Mouse (Mus musculus) adrenal gland, postnatal 10 days (tissue): Measurements from ENCODE around the gene Ncoa1. TPM values are rescaled to one million over a fixed set of nuclear protein-coding genes. Genes with fewer than 3 reads are reported as not detected.
"Not testable (repeated sequence)": the region's sequence is repeated elsewhere in the genome, so short reads cannot be mapped to it uniquely, and the experiment has no call there.

Source experiments
- DNase-seq: peaks from one replicate; pipeline ENCODE4 v3.0.0; 2021; ENCODE audit warnings: mixed read lengths
- total RNA-seq, 2 experiments: library from RNA; stranded (reverse); gene quantifications; 2 replicates each; pipeline ENCODE4 v1.2.3; 2021

The Ncoa1 gene
- total RNA-seq, 2 experiments from 2014 or later, result 30.2 to 36.4 TPM

GRCm38 (mm10) chr12:4476291-4476831 is 621 bp downstream of the Ncoa1 start:
- peak; percentile 67 for DNase-seq

DNA sequence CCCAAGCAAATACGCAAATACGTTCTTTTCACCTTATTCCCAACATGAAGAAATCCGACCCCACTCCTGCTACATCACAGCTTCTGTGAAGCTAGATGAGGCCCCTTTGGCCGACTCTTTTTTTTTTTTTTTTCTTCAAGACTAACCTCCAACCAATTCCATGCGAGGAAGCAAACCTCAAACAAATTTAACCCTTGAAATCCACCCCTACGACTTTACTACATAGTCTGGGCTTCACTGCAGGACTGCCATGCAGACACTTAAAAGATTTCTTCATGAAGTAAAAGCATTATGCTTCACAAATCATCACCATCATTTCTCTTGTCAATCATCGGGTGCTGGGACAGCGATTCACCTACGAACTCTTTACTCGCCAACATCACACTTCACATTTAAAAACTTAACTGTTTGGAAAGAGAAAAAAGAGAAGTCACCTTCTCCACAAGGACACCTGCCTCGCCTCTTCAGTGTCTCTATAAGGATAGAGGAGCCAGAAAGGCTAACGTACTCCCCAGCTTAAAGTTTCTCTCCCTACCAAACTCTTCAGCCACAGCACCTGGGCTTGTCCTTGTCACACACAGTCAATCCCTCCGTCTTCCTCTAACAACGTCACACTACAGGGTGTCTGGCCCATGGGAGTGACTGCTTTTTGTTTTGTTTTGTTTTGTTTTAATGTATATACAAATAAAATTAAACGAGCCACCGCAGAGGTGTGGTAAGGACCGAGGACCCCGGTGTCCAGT is 1.6 kb downstream of the Ncoa1 start:
- no peak for DNase-seq

DNA sequence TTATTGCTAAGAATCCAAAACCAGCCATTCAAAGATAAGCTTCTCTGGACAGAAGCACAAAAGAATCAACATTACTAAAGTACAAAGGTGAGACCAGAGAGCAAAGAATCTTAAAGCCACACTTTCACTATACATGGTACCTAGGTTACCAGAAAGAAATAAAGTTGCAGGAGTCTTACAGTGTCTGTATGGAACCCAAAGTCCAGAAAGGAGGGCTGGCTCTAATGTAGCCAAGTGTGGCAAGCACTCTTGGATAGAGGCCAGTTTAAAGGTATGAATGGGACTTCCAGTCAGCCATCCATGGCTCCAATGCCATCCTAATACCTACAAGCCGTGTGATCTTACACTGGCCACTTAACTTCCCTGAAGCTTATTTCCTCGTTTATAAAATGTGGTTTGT is 7.9 kb downstream of the Ncoa1 start:
- DNase-seq, result no peak

- DNase-seq, result no peak
Observed at GRCm38 (mm10) chr12:4463701-4464100, 13.3 kb downstream of the Ncoa1 start.

DNA sequence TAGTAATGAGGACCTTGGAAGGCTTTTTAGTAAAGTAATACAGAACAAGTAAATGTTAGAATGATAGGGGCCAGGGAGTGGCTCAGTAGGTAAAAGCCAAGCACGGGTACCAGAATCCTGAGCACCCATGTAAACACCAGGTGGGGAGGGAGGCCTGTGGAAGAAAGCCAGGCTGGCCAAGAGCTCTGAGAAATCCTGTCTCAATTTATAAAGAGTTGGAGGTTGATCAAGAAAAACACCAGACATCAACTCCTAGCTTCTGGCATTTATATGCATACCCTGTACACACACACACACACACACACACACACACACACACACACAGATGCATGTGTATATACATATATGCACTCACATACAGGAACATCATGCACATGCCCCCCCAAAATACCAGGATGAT is 14.6 kb downstream of the Ncoa1 start:
- DNase-seq, result no peak

DNA sequence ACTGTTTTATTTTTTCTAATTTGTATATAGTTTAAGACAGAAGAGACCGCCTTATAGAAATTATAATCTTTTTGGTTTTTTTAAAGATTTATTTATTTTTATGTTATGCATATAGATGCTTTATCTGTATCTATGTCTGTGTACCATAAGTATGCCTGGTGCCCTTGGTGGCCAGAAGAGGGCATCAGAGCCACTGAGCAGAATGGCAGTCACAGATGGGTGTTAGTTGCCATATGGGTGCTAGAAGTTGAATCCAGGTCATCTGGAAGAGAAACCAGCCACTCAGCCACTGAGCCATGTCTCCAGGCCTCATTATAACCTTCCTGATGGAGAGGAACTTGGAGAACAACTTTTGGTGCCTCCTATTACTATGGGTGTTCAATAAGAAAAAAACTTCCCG is 16.0 kb downstream of the Ncoa1 start:
- DNase-seq, result no peak

DNA sequence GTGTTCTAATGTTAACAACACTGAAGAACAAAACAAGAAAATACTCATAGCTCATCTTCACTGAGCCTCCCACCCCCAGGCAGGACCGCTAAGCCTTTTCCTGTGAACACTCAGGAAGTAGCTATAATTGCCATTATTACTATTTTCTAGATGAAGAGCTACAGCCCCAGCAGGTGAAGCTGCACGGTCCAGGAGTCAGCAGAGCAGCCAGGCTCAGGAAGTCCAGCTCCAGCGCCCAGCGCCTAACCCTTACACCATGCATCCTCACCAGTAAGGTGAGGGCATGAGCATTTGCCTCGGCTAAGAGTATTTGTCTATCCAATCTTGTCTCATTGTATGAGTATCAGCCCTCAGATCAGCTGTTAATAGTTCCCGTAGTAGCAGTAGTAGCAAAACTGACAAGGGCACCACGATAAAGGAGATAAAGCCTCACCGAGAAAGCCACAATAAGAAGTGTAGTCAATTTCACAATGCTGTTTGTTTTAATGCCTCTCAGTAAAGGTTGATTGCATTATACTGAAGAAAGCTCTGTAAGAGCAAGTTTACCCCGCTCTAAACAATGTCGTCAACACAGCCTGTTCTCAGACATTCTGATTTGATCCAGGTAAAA is 21.9 kb downstream of the Ncoa1 start:
- no peak for DNase-seq

DNA sequence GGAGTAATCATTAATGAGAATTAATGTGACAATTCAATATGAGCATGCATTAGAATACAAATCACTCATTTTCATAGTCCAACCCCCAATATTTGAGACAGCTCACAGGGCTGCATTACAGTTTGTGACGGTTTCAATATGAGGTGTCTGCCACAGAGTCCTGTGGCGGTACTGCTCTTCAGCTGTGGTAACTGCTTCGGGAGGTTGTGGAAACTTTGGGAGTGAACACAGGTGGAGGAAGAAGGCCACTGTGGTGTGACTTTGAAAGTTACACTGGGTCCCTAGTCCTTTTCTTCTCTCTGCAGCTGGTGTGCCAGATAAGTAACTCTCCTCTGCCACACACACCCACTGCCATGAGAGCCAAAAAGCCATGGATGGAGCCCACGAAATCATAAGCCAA is 22.7 kb downstream of the Ncoa1 start:
- DNase-seq, result no peak

GRCm38 (mm10) chr12:4452233-4452632 is 24.7 kb downstream of the Ncoa1 start:
- no peak for DNase-seq

GRCm38 (mm10) chr12:4450485-4450884 is 26.5 kb downstream of the Ncoa1 start:
- not testable (repeated sequence) for DNase-seq

GRCm38 (mm10) chr12:4448076-4448589 is 28.8 kb downstream of the Ncoa1 start:
- DNase-seq, result no peak

DNA sequence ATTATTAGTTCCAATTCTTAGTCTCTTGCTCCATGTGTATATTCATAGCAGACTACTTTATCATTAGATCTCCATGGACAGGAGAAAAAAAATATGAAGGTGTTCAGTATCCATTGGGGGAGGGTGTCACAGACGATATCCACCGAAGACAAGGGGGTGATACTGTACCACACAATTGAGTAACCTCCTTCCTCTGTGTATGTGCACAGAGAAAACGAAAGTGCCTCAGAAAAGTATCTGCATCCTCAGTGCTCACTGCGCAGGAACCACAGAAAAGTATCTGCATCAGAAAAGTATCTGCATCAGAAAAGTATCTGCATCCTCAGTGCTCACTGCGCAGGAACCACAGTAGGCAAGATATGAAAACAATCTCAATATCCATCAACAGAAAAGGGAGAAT is 32.0 kb downstream of the Ncoa1 start:
- no peak for DNase-seq

DNA sequence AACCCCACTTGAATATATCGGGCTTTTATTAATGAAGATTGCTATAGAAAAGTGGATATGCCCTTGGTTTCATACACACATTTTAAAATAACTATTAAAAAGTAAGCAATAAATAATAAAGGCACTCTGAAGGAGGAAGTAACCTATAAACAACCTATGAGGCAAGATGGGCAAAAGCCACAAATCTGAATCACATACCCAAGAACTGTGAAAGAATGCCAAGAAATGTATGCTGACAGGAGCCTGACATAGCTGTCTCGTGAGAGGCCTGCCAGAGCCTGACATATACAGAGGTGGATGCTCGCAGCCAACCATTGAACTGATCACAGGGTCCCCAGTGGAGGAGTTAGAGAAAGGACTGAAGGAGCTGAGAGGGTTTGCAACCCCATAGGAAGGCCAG is 35.5 kb downstream of the Ncoa1 start:
- no peak for DNase-seq

GRCm38 (mm10) chr12:4436198-4436597 is 40.8 kb downstream of the Ncoa1 start:
- no peak for DNase-seq

DNA sequence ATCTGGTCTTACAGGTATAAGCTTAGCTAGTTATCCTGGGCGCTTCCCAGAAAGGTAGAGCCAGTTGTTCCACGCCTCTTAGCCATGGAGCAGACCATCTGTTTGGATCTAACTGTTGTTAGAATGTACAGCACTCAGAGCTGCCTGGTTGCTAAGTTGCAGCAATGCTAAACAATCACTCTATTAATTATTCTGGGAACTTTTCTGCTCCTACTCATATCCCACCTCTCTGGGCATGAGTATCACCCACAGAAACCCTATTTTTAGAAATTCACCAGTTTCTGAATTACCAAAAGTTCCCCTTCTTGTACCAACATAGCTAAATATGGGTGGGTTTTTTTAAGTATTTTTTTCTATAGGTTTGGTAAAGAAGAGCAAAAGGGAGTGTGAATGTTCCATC is 43.4 kb downstream of the Ncoa1 start:
- no peak for DNase-seq

DNA sequence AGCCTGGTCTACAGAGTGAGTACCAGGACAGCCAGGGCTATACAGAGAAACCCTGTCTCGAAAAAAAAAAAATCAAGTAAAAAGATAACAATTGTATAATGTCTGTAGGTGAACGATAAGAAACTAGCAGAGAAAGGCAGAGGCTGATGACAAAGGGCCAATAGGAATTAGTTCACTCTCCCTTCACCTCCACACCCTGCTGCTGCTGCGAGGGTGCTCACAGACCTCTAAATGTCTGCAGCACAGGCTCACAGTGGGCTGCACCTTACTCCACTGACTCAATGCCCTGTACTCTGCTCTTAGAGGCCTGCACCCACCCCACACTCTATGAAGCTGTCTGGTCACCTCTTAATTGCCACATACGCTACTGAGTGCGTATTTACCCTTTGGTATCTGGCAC is 45.0 kb downstream of the Ncoa1 start:
- no peak for DNase-seq

DNA sequence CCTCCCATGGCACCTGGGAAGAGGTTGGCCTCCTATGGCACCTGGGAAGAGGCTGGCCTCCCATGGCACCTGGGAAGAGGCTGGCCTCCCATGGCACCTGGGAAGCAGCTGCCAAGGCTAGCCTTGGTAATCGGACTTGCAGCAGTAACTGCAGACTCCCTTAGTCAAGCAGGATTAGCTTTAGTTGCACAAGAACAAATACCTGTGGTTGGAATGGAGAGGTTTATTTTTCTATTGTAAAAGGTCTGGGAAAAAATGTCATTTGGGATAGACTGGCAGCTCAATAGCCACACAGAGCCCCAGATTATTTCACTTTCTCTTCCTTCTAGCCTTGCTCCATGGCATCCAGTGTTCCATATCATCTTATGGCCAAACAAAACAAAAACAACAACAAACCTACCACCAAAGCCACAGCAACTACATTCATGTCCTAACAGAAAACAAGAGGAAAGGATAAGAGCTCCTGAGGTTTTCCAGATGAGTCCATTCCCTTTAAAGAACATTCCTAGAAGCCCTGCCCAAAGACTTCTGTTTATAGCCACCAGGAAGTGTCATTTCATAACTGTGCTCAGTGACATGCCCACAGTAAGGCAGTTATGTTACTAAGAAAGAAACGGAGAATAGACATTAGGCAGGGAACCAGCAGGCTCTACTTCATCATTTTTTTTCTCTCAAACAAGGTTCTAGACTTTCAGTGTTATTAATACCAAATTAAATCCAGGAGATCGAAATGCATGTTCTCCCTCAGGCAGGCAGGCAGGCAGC is 46.7 kb downstream of the Ncoa1 start:
- DNase-seq, result no peak

DNA sequence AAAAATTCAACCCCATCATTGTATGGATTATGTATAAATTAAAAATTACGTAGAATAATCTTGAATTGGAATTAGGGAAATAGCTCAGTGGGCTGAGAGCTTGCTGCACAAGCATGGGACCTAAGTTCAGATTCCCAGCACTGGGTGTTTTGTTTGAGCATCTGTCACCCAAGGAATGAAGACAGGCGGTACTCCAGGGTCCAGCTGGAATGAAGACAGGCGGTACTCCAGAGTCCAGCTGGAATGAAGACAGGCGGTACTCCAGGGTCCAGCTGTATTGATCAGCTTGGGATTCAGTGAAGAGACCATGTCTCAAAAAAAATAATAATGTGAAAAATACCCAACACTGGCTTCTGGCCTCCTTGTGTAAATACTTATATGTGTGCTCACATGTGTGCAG is 58.2 kb downstream of the Ncoa1 start:
- DNase-seq, result no peak

- no peak for DNase-seq
Observed at GRCm38 (mm10) chr12:4417626-4418263, 59.2 kb downstream of the Ncoa1 start.

DNA sequence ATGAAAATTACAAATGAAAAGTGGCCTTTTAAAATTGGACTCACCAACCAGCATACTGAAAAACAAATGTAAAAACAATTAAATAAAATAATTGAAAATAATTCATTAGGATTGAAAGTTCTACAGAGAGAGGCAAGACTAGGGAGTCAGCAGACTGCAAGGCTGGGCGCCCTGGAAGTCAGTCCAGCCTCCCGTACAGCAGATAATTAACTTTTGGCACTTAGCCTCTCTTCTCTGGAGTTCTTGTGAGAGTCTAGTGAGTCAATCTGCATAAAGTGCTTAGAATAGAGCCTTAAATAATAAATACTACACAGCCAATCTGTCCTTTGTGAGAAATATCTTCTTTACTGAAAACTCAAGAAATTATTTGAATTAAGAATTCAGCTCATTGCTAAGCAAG is 69.9 kb downstream of the Ncoa1 start:
- no peak for DNase-seq

DNA sequence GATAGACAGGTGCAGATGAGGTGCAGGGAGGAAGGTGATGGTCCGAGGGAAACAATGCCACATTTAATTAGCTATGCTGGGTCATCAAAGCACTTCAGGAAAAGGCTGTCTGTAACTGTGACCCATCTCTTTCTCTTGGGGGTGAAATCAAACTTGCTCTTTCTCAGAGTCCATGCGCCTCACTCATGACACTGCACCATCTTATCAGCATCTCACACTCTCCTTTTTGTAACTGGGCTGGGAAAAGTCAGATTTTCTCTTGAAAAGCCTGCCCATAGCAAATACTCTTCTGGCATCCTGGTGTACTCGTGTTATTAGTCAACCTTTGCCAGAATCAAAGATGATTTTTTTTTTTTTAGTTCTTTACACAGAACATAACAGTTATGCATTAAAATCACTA is 70.8 kb downstream of the Ncoa1 start:
- DNase-seq, result no peak

DNA sequence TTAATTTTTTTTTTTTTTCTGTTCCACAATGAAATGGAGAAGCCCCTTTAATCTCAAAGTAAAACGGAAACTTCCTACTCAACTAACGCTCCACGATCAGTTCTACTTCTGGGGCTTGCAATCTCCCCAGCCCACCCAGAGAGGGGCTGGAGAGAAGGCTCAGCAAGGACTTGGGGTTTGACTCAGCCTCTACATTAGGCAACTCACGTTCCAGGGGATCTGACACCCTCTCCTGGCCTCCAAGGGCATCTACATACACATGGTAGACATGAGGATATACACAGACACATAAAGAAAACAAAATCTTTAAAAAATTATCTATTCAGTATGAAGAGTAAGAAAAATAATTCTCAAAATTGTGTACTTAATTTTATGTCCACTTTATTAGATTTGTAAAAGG is 73.8 kb downstream of the Ncoa1 start:
- DNase-seq, result no peak

GRCm38 (mm10) chr12:4396221-4396620 is 80.8 kb downstream of the Ncoa1 start:
- DNase-seq, result no peak
